Mouse (Mus musculus) embryonic facial prominence, embryonic 14.5 days (tissue): ENCODE results near the gene Prkrip1. TPM values are rescaled to one million over a fixed set of nuclear protein-coding genes. Genes with fewer than 3 reads are reported as not detected.
A peak's percentile ranks its signal among the peaks of the same experiment; 100 is the strongest.

ENCODE experiments used
- ATAC-seq: fragments of 200-750 bp; cut with Nextera tagmentation; 2 replicates; pipeline ENCODE4 v1.8.0; 2017; ENCODE audit warnings: low read depth, moderate number of reproducible peaks, moderate TSS enrichment
- DNase-seq: peaks from one replicate; pipeline ENCODE4 v3.0.0-alpha.2; 2015; ENCODE audit warnings: low spot score
- H3K27ac ChIP-seq: fragments of 300-500 bp; sonication (generic); replicated peaks from 2 replicates; pipeline ENCODE4 v1.5.1; 2014; ENCODE audit warnings: low read depth, mild to moderate bottlenecking, low read length, moderate library complexity
- H3K27me3 ChIP-seq: fragments of 300-500 bp; sonication (generic); replicated peaks from 2 replicates; pipeline ENCODE4 v1.6.1; 2014; ENCODE audit warnings: low read length; ENCODE audit not compliant: control insufficient read depth, insufficient read depth
- H3K36me3 ChIP-seq: fragments of 300-500 bp; sonication (generic); 2 replicates; pipeline ENCODE4 v1.6.1; 2014; ENCODE audit warnings: low read length, mixed read lengths; ENCODE audit not compliant: control insufficient read depth, insufficient read depth
- H3K4me1 ChIP-seq: fragments of 300-500 bp; sonication (generic); 2 replicates; pipeline ENCODE4 v1.6.1; 2014; ENCODE audit warnings: antibody characterized with exemption, low read length; ENCODE audit not compliant: control insufficient read depth, insufficient read depth
- H3K4me2 ChIP-seq: fragments of 300-500 bp; sonication (generic); 2 replicates; pipeline ENCODE4 v1.6.1; 2014; ENCODE audit warnings: low read depth, mild to moderate bottlenecking, low read length, moderate library complexity, mixed read lengths
- H3K4me3 ChIP-seq: fragments of 300-500 bp; sonication (generic); 2 replicates; pipeline ENCODE4 v1.5.1; 2014; ENCODE audit warnings: low read depth, mild to moderate bottlenecking, low read length
- H3K9ac ChIP-seq: fragments of 300-500 bp; sonication (generic); 2 replicates; pipeline ENCODE4 v1.6.1; 2014; ENCODE audit warnings: low read depth, mild to moderate bottlenecking, low read length, moderate library complexity, mixed read lengths
- H3K9me3 ChIP-seq: fragments of 300-500 bp; sonication (generic); 2 replicates; pipeline ENCODE4 v1.6.1; 2016; ENCODE audit warnings: low read length; ENCODE audit not compliant: control insufficient read depth
- WGBS: fragments of 180-500 bp; shearing (Covaris S2); extraction: QIAGEN DNeasy Blood & Tissue Kit; methylation state at CpG from one replicate; pipeline ENCODE4 v1.1.7; 2014; 5-methylcytosine and 5-hydroxymethylcytosine counted together
- polyA plus RNA-seq: library from polyadenylated mRNA; unstranded; fragments of >200 nt; fragmentation: Nextera tagmentation; extraction: Ambion mirVana; gene quantifications from 2 replicates; pipeline ENCODE4 v1.2.1, GENCODE M21; 2014

Gene Prkrip1
- polyA plus RNA-seq, 1 experiment from 2014 or later: 52.0 TPM

DNA sequence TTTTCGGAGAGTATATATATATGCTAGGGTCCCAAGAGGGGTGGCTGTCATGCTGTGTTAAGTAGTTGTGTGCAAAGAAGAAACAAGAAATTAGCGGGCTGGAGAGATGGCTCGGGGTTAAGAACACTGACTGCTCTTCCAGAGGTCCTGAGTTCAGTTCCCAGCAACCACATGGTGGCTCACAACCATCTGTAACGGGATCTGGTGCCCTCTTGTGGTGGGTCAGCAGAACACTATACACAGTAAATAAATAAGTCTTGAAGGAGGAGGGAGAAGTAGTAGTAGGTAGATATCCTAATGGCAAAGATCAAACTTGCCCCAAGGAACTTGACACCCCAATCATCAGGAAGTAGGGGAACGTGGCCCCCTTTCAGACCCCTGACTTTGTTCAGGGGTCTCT lies 56.0 kb downstream of the Prkrip1 start:
- Histone ChIP-seq H3K9ac (no peak overlapping the region), H3K4me1 (no peaks in the 10 kb centered on the region; the same call in 1 of the 2 replicates), H3K9me3 (0 out of 2 replicates have a peak, but pooled peaks cover 3% of the 10 kb centered on the region), H3K4me2 (no peak overlapping the region), H3K27ac (no peak overlapping the region), H3K4me3 (no peak overlapping the region), H3K27me3 (no peaks in the 10 kb centered on the region), H3K36me3 (peaks cover 34% of the 10 kb centered on the region)
- no peak for DNase-seq
- 87% methylated on average over 5 of the region's 5 CpGs for WGBS
- no peak for ATAC-seq

- H3K4me3 ChIP-seq: no peak overlapping the region
- no peak overlapping the region for H3K9ac ChIP-seq
- 0 out of 2 replicates have a peak, but pooled peaks cover 3% of the 10 kb centered on the region for H3K9me3 ChIP-seq
- no peaks in the 10 kb centered on the region for H3K27me3 ChIP-seq
- H3K36me3 ChIP-seq: peaks cover 34% of the 10 kb centered on the region
- DNase-seq (no peak), ATAC-seq (no peak)
- 90% methylated on average over 10 of the region's 10 CpGs for WGBS
- no peak overlapping the region for H3K4me2 ChIP-seq
- no peak overlapping the region for H3K27ac ChIP-seq
- H3K4me1 ChIP-seq: peaks cover 7% of the 10 kb centered on the region
Observed at GRCm38 (mm10) chr5:136140057-136140482, 58.7 kb downstream of the Prkrip1 start.

- no peak overlapping the region for H3K9ac ChIP-seq
Observed at GRCm38 (mm10) chr5:136139393-136139792, 59.4 kb downstream of the Prkrip1 start.

GRCm38 (mm10) chr5:136137658-136138274 lies 61.0 kb downstream of the Prkrip1 start:
- no peak for ATAC-seq
- Histone ChIP-seq H3K27me3 (no peaks in the 10 kb centered on the region), H3K4me2 (no peak overlapping the region), H3K27ac (no peak overlapping the region), H3K4me3 (no peak overlapping the region), H3K4me1 (peaks cover 11% of the 10 kb centered on the region), H3K36me3 (peaks cover 47% of the 10 kb centered on the region), H3K9ac (no peak overlapping the region), H3K9me3 (no peaks in the 10 kb centered on the region)
- DNase-seq: peak; percentile 19
- 82% methylated on average over 12 of the region's 13 CpGs for WGBS

More at GRCm38 (mm10) chr5:136139393-136139792, 59.4 kb downstream of the Prkrip1 start:
- peaks cover 11% of the 10 kb centered on the region for H3K4me1 ChIP-seq
- H3K9me3 ChIP-seq: 0 out of 2 replicates have a peak, but pooled peaks cover 3% of the 10 kb centered on the region
- no peaks in the 10 kb centered on the region for H3K27me3 ChIP-seq
- WGBS: 95% methylated on average over 13 of the region's 13 CpGs
- peaks cover 34% of the 10 kb centered on the region for H3K36me3 ChIP-seq
- DNase-seq (no peak), ATAC-seq (no peak)
- no peak overlapping the region for H3K27ac ChIP-seq
- no peak overlapping the region for H3K4me2 ChIP-seq
- H3K4me3 ChIP-seq: no peak overlapping the region

DNA sequence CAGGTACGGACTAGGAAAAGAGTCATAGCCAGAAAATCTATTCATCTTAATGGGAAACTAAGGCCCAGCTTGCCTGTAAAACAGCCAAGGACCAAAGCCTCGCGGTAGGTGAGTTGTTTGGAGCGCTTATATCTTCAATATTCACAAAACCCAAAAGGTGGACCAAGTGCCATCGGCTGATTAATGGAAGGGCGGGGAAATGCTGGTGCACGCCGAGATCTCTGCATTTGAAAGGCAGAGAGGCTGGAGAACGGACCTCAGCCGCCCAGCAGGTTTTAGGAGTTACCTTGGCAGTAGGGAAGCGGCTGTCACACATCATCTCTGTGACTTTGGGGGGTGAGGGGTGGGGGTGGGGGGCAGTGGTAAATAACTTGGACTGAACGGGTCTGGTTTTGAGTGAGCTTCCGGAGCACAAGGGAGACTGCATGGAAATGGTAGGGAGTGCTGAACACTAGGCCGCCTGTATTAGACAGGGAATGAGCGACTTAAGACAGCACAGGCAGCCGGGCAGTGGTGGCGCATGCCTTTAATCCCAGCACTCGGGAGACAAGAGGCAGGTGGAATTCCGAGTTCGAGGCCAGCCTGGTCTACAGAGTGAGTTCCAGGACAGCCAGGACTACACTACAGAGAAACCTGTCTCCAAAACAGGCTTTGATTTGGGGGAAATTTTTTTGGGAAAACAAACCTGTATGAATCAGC lies 62.3 kb downstream of the Prkrip1 start:
- peaks cover 11% of the 10 kb centered on the region for H3K4me1 ChIP-seq
- H3K4me2 ChIP-seq: peak overlapping the region; percentile 75
- no peaks in the 10 kb centered on the region for H3K9me3 ChIP-seq
- peak overlapping the region; percentile 40; the same call in 1 of the 2 replicates for H3K27ac ChIP-seq
- peaks cover 54% of the 10 kb centered on the region for H3K36me3 ChIP-seq
- ATAC-seq (peak; percentile 7), DNase-seq (no peak)
- WGBS: 5% methylated on average over 20 of the region's 20 CpGs
- no peaks in the 10 kb centered on the region for H3K27me3 ChIP-seq
- peak overlapping the region; percentile 79 for H3K9ac ChIP-seq
- peak overlapping the region; percentile 85 for H3K4me3 ChIP-seq

- peaks cover 11% of the 10 kb centered on the region for H3K4me1 ChIP-seq
- H3K27ac ChIP-seq: peak within 1 kb of the TSS; percentile 56; the same call in 1 of the 2 replicates
- no peaks in the 10 kb centered on the region for H3K9me3 ChIP-seq
- WGBS: under 1% methylated on average over 59 of the region's 60 CpGs
- H3K4me2 ChIP-seq: peak within 1 kb of the TSS; percentile 75
- peak; percentile 98 for DNase-seq
- peak; percentile 96 for ATAC-seq
- peak within 1 kb of the TSS; percentile 79 for H3K9ac ChIP-seq
- H3K36me3 ChIP-seq: peaks cover 51% of the 10 kb centered on the region
- no peaks in the 10 kb centered on the region for H3K27me3 ChIP-seq
- H3K4me3 ChIP-seq: peak within 1 kb of the TSS; percentile 85
Observed at GRCm38 (mm10) chr5:136135571-136136291, 63.0 kb downstream of the Prkrip1 start, which contains the start of the genes Lrwd1 and Alkbh4. Lrwd1 (minus strand) TSS chr5:136136074. Alkbh4 (plus strand) TSS chr5:136136146.

Other genes with a start within 250 kb of the Prkrip1 start
- 3.2 and 4.7 TPM in 2 replicates for gene Ssc4d, start 224.4 kb downstream of the Prkrip1 start, polyA plus RNA-seq
- 0.58 and 0.77 TPM in 2 replicates for gene Zp3, start 218.9 kb downstream of the Prkrip1 start, polyA plus RNA-seq
- gene Dtx2, start 204.2 kb downstream of the Prkrip1 start, polyA plus RNA-seq: 25.2 and 25.7 TPM in 2 replicates
- 0.50 and 1.4 TPM in 2 replicates for gene Upk3b, start 160.5 kb downstream of the Prkrip1 start, polyA plus RNA-seq
- 17.1 and 28.1 TPM in 2 replicates for gene Upk3bl, start 144.5 kb downstream of the Prkrip1 start, polyA plus RNA-seq
- gene Rasa4, start 115.0 kb downstream of the Prkrip1 start, polyA plus RNA-seq: 11.4 and 13.8 TPM in 2 replicates
- 227 and 230 TPM in 2 replicates for gene Polr2j, start 82.3 kb downstream of the Prkrip1 start, polyA plus RNA-seq
- gene Lrwd1, start 62.9 kb downstream of the Prkrip1 start, polyA plus RNA-seq: 29.7 and 32.0 TPM in 2 replicates
- 11.7 and 15.2 TPM in 2 replicates for gene Alkbh4, start 62.8 kb downstream of the Prkrip1 start, polyA plus RNA-seq
- 12.0 and 12.4 TPM in 2 replicates for gene Orai2, start 28.2 kb downstream of the Prkrip1 start, polyA plus RNA-seq
- gene Sh2b2, start 47.6 kb upstream of the Prkrip1 start, polyA plus RNA-seq: 10.2 and 10.3 TPM in 2 replicates